Mouse (Mus musculus): ENCODE measurements at regions not wholly inside any gene's neighbourhood (a gene's known extent, or its start where the extent isn't known, plus 50 kb on each side); places are given as distances from the start of the nearest gene placed in this dataset.

GRCm38 (mm10) chr12:52368034-52368433 lies 135.7 kb upstream of the Arhgap5 start:
- CTCF ChIA-PET, result no interaction called here

- CTCF ChIA-PET, result no interaction called here
These were observed 135.3 kb upstream of the Arhgap5 start for GRCm38 (mm10) chr12:52368466-52368865.

- CTCF ChIA-PET, result no interaction called here
These were observed 133.5 kb upstream of the Arhgap5 start for GRCm38 (mm10) chr12:52370153-52370710.

- CTCF ChIA-PET, result no interaction called here
These were observed 128.7 kb upstream of the Arhgap5 start for GRCm38 (mm10) chr12:52375116-52375515.

- CTCF ChIA-PET, result no interaction called here
These were observed 126.9 kb upstream of the Arhgap5 start for GRCm38 (mm10) chr12:52376692-52377462.

GRCm38 (mm10) chr12:52377463-52377848 lies 126.3 kb upstream of the Arhgap5 start:
- CTCF ChIA-PET, result no interaction called here

- CTCF ChIA-PET, result no interaction called here
These were observed 124.5 kb upstream of the Arhgap5 start for GRCm38 (mm10) chr12:52379245-52379644.

GRCm38 (mm10) chr12:52379960-52380359 lies 123.8 kb upstream of the Arhgap5 start:
- CTCF ChIA-PET, result no interaction called here

- CTCF ChIA-PET, result no interaction called here
These were observed 122.4 kb upstream of the Arhgap5 start for GRCm38 (mm10) chr12:52381161-52381967.

GRCm38 (mm10) chr12:52381968-52382325 lies 121.8 kb upstream of the Arhgap5 start:
- CTCF ChIA-PET, result no interaction called here

GRCm38 (mm10) chr12:52382832-52383580 lies 120.8 kb upstream of the Arhgap5 start:
- CTCF ChIA-PET, result no interaction called here

GRCm38 (mm10) chr12:52389552-52389951 lies 114.2 kb upstream of the Arhgap5 start:
- CTCF ChIA-PET, result no interaction called here

- CTCF ChIA-PET, result no interaction called here
These were observed 113.5 kb upstream of the Arhgap5 start for GRCm38 (mm10) chr12:52390242-52390641.

- CTCF ChIA-PET, result no interaction called here
These were observed 111.1 kb upstream of the Arhgap5 start for GRCm38 (mm10) chr12:52392636-52393035.

- CTCF ChIA-PET, result no interaction called here
These were observed 109.6 kb upstream of the Arhgap5 start for GRCm38 (mm10) chr12:52393981-52394718.

- CTCF ChIA-PET, result no interaction called here
These were observed 109.1 kb upstream of the Arhgap5 start for GRCm38 (mm10) chr12:52394719-52395062.

GRCm38 (mm10) chr12:52395111-52395510 lies 108.7 kb upstream of the Arhgap5 start:
- CTCF ChIA-PET, result no interaction called here

- CTCF ChIA-PET, result no interaction called here
These were observed 107.5 kb upstream of the Arhgap5 start for GRCm38 (mm10) chr12:52396178-52396841.

GRCm38 (mm10) chr12:52397718-52398510 lies 105.9 kb upstream of the Arhgap5 start:
- CTCF ChIA-PET, result no interaction called here

- CTCF ChIA-PET, result no interaction called here
These were observed 105.2 kb upstream of the Arhgap5 start for GRCm38 (mm10) chr12:52398511-52398975.

All from spleen, embryonic (tissue).